Mouse (Mus musculus) stomach, embryonic 14.5 days (tissue): ENCODE measurements around the gene Lamb2. TPM values are rescaled to one million over a fixed set of nuclear protein-coding genes. Genes with fewer than 3 reads are reported as not detected.

Experiments
- ATAC-seq: fragments of 200-750 bp; cut with Nextera tagmentation; 2 replicates; pipeline ENCODE4 v1.8.0; 2017; ENCODE audit warnings: low read depth, moderate TSS enrichment; ENCODE audit not compliant: insufficient number of reproducible peaks, insufficient read depth, low FRiP score
- H3K27ac ChIP-seq: fragments of 300-500 bp; sonication (generic); 2 replicates; pipeline ENCODE4 v1.5.1; 2014; ENCODE audit warnings: mild to moderate bottlenecking, low read length, moderate library complexity, mixed read lengths
- H3K27me3 ChIP-seq: fragments of 300-500 bp; sonication (generic); 2 replicates; pipeline ENCODE4 v1.6.1; 2014; ENCODE audit warnings: low read length, control low read depth, mixed read lengths; ENCODE audit not compliant: control insufficient read depth, insufficient read depth
- H3K36me3 ChIP-seq: fragments of 300-500 bp; sonication (generic); 2 replicates; pipeline ENCODE4 v1.6.1; 2014; ENCODE audit warnings: mild to moderate bottlenecking, control low read depth, low read length, moderate library complexity, mixed read lengths; ENCODE audit not compliant: control insufficient read depth, insufficient read depth
- H3K4me1 ChIP-seq: fragments of 300-500 bp; sonication (generic); 2 replicates; pipeline ENCODE4 v1.6.1; 2014; ENCODE audit warnings: low read length, control low read depth, mixed read lengths; ENCODE audit not compliant: control insufficient read depth, insufficient read depth
- H3K4me2 ChIP-seq: fragments of 300-500 bp; sonication (generic); replicated peaks from 2 replicates; pipeline ENCODE4 v1.6.1; 2014; ENCODE audit warnings: low read depth, low read length, control low read depth
- H3K4me3 ChIP-seq: fragments of 300-500 bp; sonication (generic); 2 replicates; pipeline ENCODE4 v1.5.1; 2014; ENCODE audit warnings: low read depth, low read length, control low read depth
- H3K9ac ChIP-seq: fragments of 300-500 bp; sonication (generic); replicated peaks from 2 replicates; pipeline ENCODE4 v1.6.1; 2014; ENCODE audit warnings: low read depth, mild to moderate bottlenecking, control low read depth, low read length, moderate library complexity, mixed read lengths
- H3K9me3 ChIP-seq: fragments of 300-500 bp; sonication (generic); 2 replicates; pipeline ENCODE4 v1.6.1; 2016; ENCODE audit warnings: low read depth, low read length, control low read depth; ENCODE audit not compliant: control insufficient read depth
- WGBS: fragments of 180-500 bp; shearing (Covaris S2); extraction: QIAGEN DNeasy Blood & Tissue Kit; methylation state at CpG from one replicate; pipeline ENCODE4 v1.1.7; 2014; 5-methylcytosine and 5-hydroxymethylcytosine counted together
- polyA plus RNA-seq: library from polyadenylated mRNA; unstranded; fragments of >200 nt; fragmentation: Nextera tagmentation; extraction: Ambion mirVana; gene quantifications from 2 replicates; pipeline ENCODE4 v1.2.1, GENCODE M21; 2014

Lamb2 gene
- polyA plus RNA-seq, 1 experiment from 2014 or later = 38.7 TPM

DNA sequence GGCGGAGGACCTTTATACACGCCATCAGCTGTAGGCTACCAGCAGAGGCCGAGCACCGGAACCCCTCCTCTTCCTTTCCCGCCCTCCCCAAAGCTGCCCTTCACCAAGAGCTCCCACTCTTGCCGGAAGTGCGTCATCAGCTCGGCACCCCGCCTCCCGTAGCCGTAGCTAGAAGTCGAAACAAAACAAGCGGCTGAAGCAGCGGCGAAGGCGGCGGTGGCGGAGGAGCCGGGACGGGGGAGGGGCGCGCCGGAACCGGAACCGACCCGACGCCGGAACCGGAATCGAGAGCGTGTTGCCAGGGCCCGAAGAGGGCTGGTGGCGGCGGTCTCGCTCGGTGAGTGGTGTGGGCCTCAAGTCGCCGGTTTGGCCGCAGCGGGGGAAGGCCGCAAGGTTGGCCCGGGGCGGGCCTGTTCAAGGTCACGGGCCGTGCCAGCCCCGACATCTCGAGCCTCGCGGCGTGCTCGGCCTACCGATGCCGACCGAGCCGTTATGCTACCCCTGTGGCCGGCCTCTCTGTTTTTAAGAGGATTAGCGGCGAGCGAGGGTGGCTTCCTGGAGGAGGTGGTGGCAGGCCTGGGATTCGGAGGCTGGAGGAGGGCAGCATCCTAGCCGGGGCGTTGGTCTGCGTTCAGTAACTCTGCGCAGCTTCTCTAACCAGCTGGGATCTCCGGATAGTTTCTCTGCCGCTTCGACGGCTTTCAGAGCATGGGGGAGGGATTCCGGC lies 11.2 kb downstream of the Lamb2 start, which contains the start of gene Usp19:
TSS of gene Usp19 (plus strand) at position 44 of the 727 bp plus-strand sequence.
- WGBS = under 1% methylated on average over 68 of the region's 69 CpGs
- Histone ChIP-seq H3K4me1 (peaks cover 13% of the 10 kb centered on the region; the same call in 1 of the 2 replicates), H3K27me3 (no peaks in the 10 kb centered on the region), H3K4me3 (peak within 1 kb of the TSS; percentile 95), H3K27ac (peak within 1 kb of the TSS; percentile 96), H3K9ac (peak within 1 kb of the TSS; percentile 94), H3K4me2 (peak within 1 kb of the TSS; percentile 73), H3K9me3 (no peaks in the 10 kb centered on the region), H3K36me3 (peaks cover 75% of the 10 kb centered on the region)
- peak; percentile 93 for ATAC-seq

DNA sequence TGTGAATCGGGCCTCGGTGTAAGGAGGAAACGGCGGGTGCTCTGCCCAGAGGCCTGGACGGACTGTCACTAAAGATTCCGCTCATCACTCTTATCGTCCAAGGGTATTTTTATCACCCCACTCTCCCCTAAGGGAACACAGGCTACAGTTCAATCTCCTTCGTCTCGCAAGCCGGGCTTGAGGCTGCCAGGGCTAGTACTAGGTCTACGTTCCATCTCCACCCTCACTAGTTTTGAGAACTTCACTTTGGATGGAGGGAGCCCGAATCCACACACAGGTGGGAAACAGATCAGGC lies 11.7 kb downstream of the Lamb2 start:
- Histone ChIP-seq H3K9ac (peak overlapping the region; percentile 94), H3K4me2 (peak overlapping the region; percentile 73), H3K27ac (peak overlapping the region; percentile 96), H3K9me3 (no peaks in the 10 kb centered on the region), H3K4me1 (peaks cover 13% of the 10 kb centered on the region; the same call in 1 of the 2 replicates), H3K36me3 (peaks cover 76% of the 10 kb centered on the region), H3K27me3 (no peaks in the 10 kb centered on the region), H3K4me3 (peak overlapping the region; percentile 95)
- WGBS = 6% methylated on average over 12 of the region's 12 CpGs
- ATAC-seq = no peak

DNA sequence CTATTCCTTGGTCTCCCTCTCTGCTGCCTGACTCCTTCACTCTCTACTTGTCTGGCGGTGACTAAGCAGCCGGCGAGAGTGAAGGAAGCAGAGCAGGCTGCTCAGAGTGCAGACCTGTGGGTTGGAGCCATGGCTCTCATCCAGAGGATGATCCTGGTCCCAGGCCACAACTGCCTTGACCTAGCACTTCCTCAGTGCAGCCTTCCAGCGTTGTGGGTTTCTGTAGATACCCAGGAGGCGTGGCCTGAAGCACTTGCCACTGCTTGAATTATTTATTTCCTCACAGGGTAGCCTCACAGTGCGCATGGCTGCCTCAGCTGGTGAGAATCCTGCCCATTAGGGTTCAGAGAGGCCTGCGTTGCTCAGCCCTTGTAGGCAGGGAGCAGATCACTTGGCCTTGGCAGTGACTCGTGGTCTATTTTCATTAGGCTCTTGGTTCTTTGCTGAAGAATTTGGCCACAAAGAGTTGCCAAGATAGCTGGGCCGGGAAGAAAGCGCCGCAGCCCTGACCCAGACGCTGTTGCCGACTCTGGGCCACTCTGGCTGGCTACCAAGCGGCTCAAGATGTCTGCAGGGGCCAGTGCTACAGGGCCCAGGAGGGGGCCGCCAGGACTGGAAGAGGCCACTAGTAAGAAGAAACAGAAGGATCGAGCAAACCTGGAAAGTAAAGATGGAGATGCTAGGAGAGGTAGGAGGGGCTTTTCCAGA lies 12.7 kb downstream of the Lamb2 start:
- H3K4me3 ChIP-seq = peak overlapping the region; percentile 95
- H3K9ac ChIP-seq = peak overlapping the region; percentile 2; the same call in 1 of the 2 replicates
- no peaks in the 10 kb centered on the region for H3K27me3 ChIP-seq
- no peaks in the 10 kb centered on the region for H3K9me3 ChIP-seq
- WGBS = 81% methylated on average over 16 of the region's 16 CpGs
- peaks cover 76% of the 10 kb centered on the region for H3K36me3 ChIP-seq
- peak overlapping the region; percentile 73 for H3K4me2 ChIP-seq
- H3K4me1 ChIP-seq = peaks cover 13% of the 10 kb centered on the region; the same call in 1 of the 2 replicates
- ATAC-seq = no peak
- H3K27ac ChIP-seq = no peak overlapping the region

DNA sequence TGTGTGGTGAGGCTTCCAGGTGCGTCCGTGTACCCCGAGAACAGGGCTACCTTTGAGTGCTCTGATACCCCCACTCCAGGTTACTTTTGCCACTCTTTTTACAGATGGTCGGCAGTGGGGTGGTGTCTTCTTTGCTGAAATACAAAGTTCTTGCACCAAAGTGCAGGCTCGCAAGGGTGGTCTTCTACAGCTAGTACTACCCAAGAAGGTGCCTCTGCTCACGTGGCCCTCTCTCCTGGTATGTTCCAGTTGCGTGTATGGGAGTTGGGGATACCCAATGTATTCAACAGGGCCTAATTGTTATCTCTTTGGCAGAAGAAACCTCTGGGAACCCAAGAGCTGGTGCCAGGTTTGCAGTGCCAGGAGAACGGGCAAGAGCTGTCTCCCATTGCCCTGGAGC lies 13.7 kb downstream of the Lamb2 start:
- no peak overlapping the region for H3K9ac ChIP-seq

DNA sequence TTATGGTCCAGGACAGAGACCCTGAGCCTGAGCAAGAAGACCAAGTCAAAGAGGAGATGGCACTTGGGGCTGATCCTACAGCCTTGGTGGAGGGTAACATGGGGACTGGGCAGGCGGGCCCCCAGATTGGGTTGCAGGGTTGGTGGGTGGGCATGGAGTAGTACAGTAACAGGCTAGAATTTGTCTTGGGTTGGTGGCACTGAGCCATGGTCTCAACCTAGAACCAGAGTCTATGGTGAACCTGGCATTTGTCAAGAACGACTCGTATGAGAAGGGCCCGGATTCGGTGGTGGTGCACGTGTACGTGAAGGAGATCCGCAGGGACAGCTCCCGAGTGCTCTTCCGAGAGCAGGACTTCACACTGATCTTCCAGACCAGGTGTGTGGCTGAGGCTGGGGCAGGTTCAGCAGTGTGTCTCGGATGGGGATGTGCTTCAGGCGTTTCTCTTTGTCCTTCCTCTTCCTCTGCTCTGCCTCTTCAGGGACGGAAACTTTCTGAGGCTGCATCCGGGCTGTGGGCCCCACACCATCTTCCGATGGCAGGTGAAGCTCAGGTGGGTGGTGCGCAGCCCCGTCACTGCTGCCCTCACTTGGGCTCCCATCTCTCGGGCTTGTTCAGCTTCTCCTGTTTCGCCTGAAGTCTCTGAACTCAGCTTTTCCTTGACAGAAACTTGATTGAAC lies 14.8 kb downstream of the Lamb2 start:
- H3K4me3 ChIP-seq = no peak overlapping the region
- ATAC-seq = no peak
- H3K27me3 ChIP-seq = no peaks in the 10 kb centered on the region
- H3K4me2 ChIP-seq = no peak overlapping the region
- peaks cover 13% of the 10 kb centered on the region; the same call in 1 of the 2 replicates for H3K4me1 ChIP-seq
- H3K9me3 ChIP-seq = no peaks in the 10 kb centered on the region
- H3K9ac ChIP-seq = no peak overlapping the region
- H3K36me3 ChIP-seq = peaks cover 76% of the 10 kb centered on the region
- H3K27ac ChIP-seq = no peak overlapping the region
- WGBS = 94% methylated on average over 19 of the region's 19 CpGs

More for the DNA sequence above, 13.7 kb downstream of the Lamb2 start:
- WGBS = 95% methylated on average over 8 of the region's 8 CpGs
- no peak overlapping the region for H3K4me2 ChIP-seq
- H3K4me1 ChIP-seq = peaks cover 13% of the 10 kb centered on the region; the same call in 1 of the 2 replicates
- H3K36me3 ChIP-seq = peaks cover 76% of the 10 kb centered on the region
- no peaks in the 10 kb centered on the region for H3K9me3 ChIP-seq
- H3K27ac ChIP-seq = no peak overlapping the region
- H3K27me3 ChIP-seq = no peaks in the 10 kb centered on the region
- H3K4me3 ChIP-seq = no peak overlapping the region
- no peak for ATAC-seq

DNA sequence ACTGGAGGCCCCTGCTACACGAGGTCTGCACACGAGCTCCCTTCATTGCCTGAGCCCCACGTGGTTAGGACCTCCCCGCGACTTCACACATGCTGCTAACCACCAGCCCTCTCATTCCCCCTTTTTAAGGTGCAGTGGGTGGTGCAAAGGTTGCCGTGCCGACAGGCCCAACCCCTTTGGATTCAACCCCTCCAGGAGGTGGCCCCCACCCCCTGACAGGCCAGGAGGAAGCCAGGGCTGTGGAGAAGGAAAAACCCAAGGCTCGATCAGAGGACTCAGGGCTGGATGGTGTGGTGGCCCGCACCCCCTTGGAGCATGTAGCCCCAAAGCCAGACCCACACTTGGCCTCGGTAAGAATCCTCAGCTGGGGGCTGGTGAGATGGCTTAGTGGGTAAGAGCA lies 15.4 kb downstream of the Lamb2 start:
- H3K4me3 ChIP-seq = no peak overlapping the region
- no peak overlapping the region for H3K9ac ChIP-seq
- ATAC-seq = no peak
- H3K4me1 ChIP-seq = peaks cover 10% of the 10 kb centered on the region; the same call in 1 of the 2 replicates
- no peaks in the 10 kb centered on the region for H3K9me3 ChIP-seq
- no peak overlapping the region for H3K4me2 ChIP-seq
- WGBS = 85% methylated on average over 10 of the region's 10 CpGs
- H3K27me3 ChIP-seq = no peaks in the 10 kb centered on the region
- H3K36me3 ChIP-seq = peaks cover 76% of the 10 kb centered on the region
- no peak overlapping the region for H3K27ac ChIP-seq

DNA sequence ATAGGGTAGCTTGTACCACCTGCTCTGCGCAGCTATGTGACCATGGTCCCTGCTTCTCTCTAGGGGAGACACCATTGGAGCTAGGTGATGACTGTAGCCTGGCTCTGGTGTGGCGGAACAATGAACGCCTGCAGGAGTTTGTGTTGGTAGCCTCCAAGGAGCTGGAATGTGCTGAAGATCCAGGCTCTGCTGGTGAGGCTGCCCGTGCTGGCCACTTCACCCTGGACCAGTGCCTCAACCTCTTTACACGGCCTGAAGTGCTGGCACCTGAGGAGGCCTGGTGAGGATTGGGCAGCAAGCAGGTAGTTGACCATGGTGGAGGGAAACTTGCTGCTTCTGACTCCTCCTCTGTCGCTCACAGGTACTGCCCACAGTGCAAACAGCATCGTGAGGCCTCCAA lies 19.7 kb downstream of the Lamb2 start:
- 94% methylated on average over 7 of the region's 7 CpGs for whole genome bisulfite sequencing

DNA sequence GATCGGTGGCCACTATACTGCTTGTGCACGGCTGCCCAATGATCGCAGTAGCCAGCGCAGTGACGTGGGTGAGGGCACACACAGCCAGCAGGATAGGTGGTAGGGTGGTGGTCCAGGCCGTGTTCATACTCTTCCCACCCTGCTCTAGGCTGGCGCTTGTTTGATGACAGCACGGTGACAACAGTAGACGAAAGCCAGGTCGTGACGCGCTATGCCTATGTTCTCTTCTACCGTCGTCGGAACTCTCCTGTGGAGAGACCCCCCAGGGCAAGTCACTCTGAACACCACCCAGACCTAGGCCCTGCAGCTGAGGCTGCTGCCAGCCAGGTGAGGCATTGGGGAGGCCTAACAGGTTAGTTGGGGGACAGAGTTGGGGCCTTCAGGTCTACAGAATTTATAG lies 20.4 kb downstream of the Lamb2 start:
- no peaks in the 10 kb centered on the region for H3K4me1 ChIP-seq
- no peaks in the 10 kb centered on the region for H3K27me3 ChIP-seq
- H3K9ac ChIP-seq = no peak overlapping the region
- no peak overlapping the region for H3K4me3 ChIP-seq
- no peaks in the 10 kb centered on the region for H3K9me3 ChIP-seq
- no peak overlapping the region for H3K27ac ChIP-seq
- no peak overlapping the region for H3K4me2 ChIP-seq
- H3K36me3 ChIP-seq = peaks cover 77% of the 10 kb centered on the region
- 93% methylated on average over 15 of the region's 15 CpGs for WGBS
- no peak for ATAC-seq

More for the DNA sequence above, 19.7 kb downstream of the Lamb2 start:
- H3K9ac ChIP-seq = no peak overlapping the region
- H3K36me3 ChIP-seq = peaks cover 84% of the 10 kb centered on the region
- no peaks in the 10 kb centered on the region for H3K9me3 ChIP-seq
- no peak overlapping the region for H3K4me2 ChIP-seq
- ATAC-seq = no peak
- H3K27ac ChIP-seq = no peak overlapping the region
- H3K27me3 ChIP-seq = no peaks in the 10 kb centered on the region
- H3K4me1 ChIP-seq = no peaks in the 10 kb centered on the region
- H3K4me3 ChIP-seq = no peak overlapping the region
